Mouse (Mus musculus) embryo, embryonic 10 days (tissue): ENCODE results near the gene Gucd1.
"Not testable (repeated sequence)": the region's sequence is repeated elsewhere in the genome, so short reads cannot be mapped to it uniquely, and the experiment has no call there.

Source experiments
- DNase-seq: peaks from one replicate; pipeline ENCODE4 v3.0.0-alpha.2; 2015; ENCODE audit warnings: low spot score

The Gucd1 gene

DNA sequence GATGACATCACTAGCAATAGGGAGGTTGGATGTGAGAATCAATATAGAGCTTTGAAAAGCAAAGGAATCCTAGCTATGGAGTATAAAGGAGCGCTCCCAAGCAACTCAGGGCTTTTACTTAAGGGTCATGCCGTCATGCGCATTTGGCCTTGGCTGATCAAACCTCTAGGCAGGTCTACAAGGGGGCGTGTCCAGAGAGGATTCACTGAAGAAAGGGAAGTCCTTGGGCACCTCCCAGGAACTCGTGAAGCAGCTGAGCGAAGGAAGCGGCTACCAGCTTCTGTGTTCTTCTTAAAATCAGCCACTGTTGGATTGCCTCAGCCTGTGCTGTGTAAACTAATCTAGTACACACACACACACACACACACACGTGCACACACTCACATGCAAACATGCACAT, 44.4 kb downstream of the Gucd1 start:
- DNase-seq, result no peak

- DNase-seq, result peak; percentile 27
These were observed 51.8 kb downstream of the Gucd1 start for GRCm38 (mm10) chr10:75465781-75466550.

GRCm38 (mm10) chr10:75462728-75463127, 55.0 kb downstream of the Gucd1 start:
- DNase-seq, result no peak

- DNase-seq, result no peak
These were observed 59.4 kb downstream of the Gucd1 start for GRCm38 (mm10) chr10:75458329-75458728.

DNA sequence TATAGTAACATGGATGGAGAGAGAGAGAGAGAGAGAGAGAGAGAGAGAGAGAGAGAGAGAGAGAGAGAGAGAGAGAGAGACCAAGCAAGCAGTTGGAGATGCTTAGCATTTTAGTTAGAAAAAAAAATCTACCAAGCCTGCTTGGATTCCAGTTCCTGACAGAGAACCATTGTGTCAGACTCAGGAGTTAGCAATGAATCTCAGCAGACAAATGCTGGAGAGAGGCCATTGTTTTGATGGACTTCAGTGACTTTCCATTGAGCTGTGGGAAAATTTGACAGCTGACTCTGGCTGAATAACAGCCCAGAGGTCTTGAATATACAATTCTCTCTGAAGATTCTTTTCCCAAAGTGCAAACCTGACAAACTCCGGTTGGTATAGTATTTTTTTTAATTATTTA, 59.9 kb downstream of the Gucd1 start:
- no peak for DNase-seq

GRCm38 (mm10) chr10:75456061-75456831, 61.5 kb downstream of the Gucd1 start:
- DNase-seq, result not testable (repeated sequence)

- DNase-seq, result peak; percentile 47
These were observed 66.6 kb downstream of the Gucd1 start for GRCm38 (mm10) chr10:75451036-75451786.

GRCm38 (mm10) chr10:75450331-75450730, 67.4 kb downstream of the Gucd1 start:
- no peak for DNase-seq

DNA sequence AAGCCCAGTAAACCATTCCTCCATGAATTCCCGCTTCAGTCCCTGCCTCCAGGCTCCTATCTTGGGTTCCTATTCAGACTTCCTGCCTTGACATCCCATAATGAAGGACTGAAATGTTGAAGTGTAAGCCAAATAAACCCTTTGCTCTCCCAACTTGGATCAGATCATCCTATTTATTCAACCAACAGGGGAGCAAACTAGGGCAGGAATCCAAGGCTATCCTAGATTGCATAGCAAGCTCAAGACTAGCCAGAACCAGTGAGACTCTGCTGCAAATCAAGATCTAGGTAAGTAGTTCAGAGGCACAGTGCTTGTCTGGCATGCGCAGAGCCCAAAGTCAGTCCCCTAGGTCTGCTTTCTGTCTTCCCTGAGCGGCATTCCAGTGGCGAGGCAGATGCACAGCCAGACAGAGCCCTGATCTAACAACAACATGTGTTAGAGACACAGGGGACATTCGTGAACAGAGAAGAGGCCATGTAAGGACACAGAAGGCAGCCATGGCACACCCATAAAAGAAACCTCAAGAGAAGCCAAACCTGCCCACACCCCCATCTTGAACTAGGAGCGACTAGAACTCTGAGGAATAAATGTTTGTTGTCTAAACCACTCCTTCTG, 68.9 kb downstream of the Gucd1 start:
- DNase-seq, result no peak

- no peak for DNase-seq
These were observed 70.3 kb downstream of the Gucd1 start for GRCm38 (mm10) chr10:75447489-75447888.

DNA sequence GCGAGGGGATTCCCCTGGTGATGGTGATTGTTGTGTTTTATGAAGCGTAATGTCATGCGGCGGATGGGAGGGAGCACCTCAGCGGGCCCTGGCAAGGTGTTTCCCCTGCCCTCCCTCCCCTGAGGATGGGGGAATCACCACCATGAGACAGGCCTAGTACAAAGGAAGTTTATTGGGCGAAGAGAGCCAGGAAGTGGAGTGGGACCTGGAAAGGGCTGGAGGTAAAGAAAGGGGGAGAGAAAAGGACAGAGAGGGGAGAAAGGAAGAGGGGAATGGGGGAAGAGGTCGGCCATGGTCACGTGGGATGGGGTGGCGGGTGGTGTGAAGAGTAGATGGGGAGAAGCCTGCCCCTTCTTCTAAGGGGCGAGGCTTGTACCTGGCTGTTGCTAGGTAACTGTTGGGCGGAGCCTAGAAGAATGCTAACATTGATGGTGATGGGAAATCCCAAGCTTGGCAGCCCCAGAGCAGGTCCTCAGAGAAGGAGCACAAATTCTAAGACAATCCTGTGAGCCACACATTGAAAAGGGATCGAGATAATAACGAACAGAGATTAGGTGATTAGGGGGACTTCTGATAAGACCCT, 71.2 kb downstream of the Gucd1 start:
- peak; percentile 33 for DNase-seq

DNA sequence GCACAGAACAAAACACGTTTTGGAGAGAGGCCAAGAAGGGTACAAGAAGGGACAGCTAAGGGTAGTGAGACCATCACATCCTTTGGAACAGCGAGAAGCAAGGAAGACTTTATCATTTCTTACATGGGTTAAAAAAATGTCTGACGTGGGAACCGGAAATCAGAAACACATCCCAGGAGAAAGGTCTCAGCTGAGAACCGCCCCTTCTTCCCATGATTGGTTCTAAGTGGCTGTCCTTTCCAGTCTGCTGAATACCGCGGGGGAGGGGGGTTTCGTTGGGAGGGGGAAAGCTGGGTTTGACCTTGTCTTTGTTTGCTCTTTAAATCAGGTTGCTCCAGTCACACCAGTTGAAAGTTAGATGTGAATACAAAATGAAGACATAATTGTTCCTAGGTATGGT, 72.7 kb downstream of the Gucd1 start:
- DNase-seq, result no peak

- peak; percentile 60 for DNase-seq
These were observed 73.5 kb downstream of the Gucd1 start for GRCm38 (mm10) chr10:75444111-75444826.

- no peak for DNase-seq
These were observed 74.8 kb downstream of the Gucd1 start for GRCm38 (mm10) chr10:75443017-75443416.

DNA sequence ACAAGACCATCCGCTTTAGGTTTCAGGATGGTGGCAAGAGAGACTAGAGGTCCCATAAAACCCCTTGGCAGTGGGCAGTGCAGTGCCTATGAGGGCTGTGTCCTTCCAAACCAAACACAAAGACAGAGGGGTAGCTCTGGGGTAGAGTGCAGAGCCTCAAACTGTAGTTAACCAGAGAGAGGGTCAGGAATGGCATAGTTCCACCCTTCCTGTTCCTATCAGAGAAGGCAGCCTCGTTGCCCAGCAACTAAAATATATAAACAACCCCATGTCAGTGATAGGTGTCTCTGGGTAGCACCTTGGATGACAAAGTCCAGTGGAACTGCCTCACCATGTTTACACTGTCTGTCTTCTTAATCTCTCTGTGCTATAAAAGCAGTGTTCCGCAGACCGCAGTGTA, 76.0 kb downstream of the Gucd1 start:
- no peak for DNase-seq

DNA sequence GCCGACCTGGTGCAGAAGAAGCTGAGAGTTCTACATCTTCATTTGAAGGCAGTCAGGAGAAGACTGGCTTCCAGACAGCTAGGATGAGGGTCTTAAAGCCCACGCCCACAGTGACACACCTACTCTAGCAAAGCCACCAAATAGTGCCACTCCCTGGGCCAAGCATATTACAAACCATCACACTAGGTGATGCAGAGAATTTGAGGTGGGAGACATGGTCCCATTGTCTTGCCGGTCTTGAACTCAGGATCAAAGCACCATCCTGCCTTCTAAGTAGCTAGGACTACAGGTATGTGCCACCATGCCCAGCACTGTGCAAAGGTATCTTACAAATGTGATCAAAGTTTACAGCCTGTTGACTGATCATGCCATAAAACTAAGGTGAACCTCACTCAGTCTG, 77.0 kb downstream of the Gucd1 start:
- DNase-seq, result no peak

GRCm38 (mm10) chr10:75439211-75439811, 78.5 kb downstream of the Gucd1 start:
- DNase-seq, result peak; percentile 65

DNA sequence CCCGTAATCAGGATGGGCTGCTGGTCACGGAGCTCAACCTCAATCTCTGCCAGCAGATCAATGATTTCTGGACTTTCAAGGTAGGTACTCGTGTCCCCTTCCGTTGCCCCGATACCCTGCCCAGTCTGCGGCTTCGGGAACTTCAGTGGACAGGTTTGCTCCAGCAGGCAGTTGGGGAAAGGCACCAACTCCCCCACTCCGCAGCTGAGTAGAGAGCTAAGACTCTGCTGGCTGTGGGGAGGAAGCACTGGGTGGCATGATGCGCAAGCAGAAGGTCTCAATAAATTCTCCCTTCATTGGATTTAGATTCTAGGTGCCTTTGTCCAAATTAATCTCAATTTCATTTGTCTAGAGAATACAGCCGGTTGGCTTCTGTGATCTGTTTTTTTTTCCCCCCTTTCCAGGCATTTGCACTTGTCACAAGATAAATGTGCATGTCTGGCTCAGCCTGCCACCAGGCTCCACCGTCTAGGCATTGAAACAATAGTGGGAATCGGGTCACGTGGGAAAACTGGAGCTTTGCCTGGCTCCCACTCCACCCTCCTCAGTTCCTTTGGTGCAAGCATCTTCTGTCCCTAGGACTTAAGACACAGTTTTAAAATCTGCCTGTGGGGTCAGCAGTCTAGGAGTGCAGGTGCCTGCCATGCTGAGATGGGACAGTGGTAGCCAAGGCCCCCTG, 79.5 kb downstream of the Gucd1 start:
- no peak for DNase-seq

GRCm38 (mm10) chr10:75437284-75437683, 80.5 kb downstream of the Gucd1 start:
- DNase-seq, result no peak

DNA sequence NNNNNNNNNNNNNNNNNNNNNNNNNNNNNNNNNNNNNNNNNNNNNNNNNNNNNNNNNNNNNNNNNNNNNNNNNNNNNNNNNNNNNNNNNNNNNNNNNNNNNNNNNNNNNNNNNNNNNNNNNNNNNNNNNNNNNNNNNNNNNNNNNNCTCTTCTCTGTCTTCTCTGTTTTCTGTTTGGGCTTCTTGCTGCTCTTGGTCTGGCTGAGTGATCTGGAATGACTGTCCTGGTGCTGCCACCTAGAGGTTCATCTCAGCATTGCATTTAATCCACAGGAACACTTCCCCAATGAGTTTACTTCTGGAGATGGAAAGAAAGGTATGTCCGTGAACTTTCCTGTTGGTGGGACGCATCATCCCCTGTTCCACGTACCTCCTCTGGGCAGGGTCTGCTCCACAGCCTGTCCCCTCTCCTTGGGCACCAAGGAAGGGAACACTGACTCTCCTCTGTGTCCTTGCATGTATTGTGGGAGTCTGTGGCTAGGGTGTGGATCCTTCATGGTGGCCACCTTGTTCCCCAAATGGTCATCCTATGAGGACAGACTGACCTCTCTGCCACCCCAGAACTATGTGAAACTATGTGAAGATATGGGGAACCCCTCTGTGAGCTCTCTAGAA, 81.1 kb downstream of the Gucd1 start:
- DNase-seq, result peak; percentile 88
